Mouse (Mus musculus) thymus, adult 2 months (tissue): ENCODE measurements around the gene Zcchc4. TPM values are rescaled to one million over a fixed set of nuclear protein-coding genes. Genes with fewer than 3 reads are reported as not detected.

Experiments used
- DNase-seq: peaks from one replicate; pipeline ENCODE4 v3.0.0; 2021
- H3K27ac ChIP-seq: fragments of 200-500 bp; 2 replicates; pipeline ENCODE4 v1.5.1; 2012; ENCODE audit warnings: low read length, control low read depth; ENCODE audit not compliant: control insufficient read depth, insufficient read depth
- H3K27me3 ChIP-seq: fragments of 200-500 bp; 2 replicates; pipeline ENCODE4 v1.6.1; 2012; ENCODE audit warnings: mild to moderate bottlenecking, low read length, moderate library complexity, mixed read lengths; ENCODE audit not compliant: control insufficient read depth, insufficient read depth
- H3K36me3 ChIP-seq: fragments of 200-500 bp; 2 replicates; pipeline ENCODE4 v1.6.1; 2012; ENCODE audit warnings: mild to moderate bottlenecking, low read length, moderate library complexity; ENCODE audit not compliant: control insufficient read depth, insufficient read depth
- H3K4me1 ChIP-seq: fragments of 200-500 bp; replicated peaks from 2 replicates; pipeline ENCODE4 v1.6.1; 2012; ENCODE audit warnings: low read length; ENCODE audit not compliant: control insufficient read depth, insufficient read depth
- H3K4me3 ChIP-seq: fragments of 200-500 bp; 2 replicates; pipeline ENCODE4 v1.5.1; 2012; ENCODE audit warnings: mild to moderate bottlenecking, low read length, control low read depth, moderate library complexity; ENCODE audit not compliant: control insufficient read depth, insufficient read depth
- CTCF ChIP-seq: fragments of 200-500 bp; IDR thresholded peaks from 2 replicates; pipeline ENCODE4 v1.5.1; 2012; ENCODE audit warnings: mild to moderate bottlenecking, control low read depth, low read length, moderate library complexity, borderline replicate concordance; ENCODE audit not compliant: control insufficient read depth, poor library complexity, insufficient read depth; ENCODE audit errors: extremely low read depth
- POLR2A ChIP-seq: fragments of 200-500 bp; IDR thresholded peaks from 2 replicates; pipeline ENCODE4 v1.6.1; 2012; ENCODE audit warnings: mild to moderate bottlenecking, low read length, control low read depth, moderate library complexity; ENCODE audit not compliant: control insufficient read depth, poor library complexity, insufficient read depth; ENCODE audit errors: extremely low read depth
- WGBS: fragments of 180-500 bp; shearing (Covaris S2); methylation state at CpG from one replicate; pipeline ENCODE4 v1.1.7; 2018; 5-methylcytosine and 5-hydroxymethylcytosine counted together
- polyA plus RNA-seq: library from polyadenylated mRNA; depleted of rRNA; stranded (reverse); fragments of >200 nt; gene quantifications from 2 replicates; pipeline ENCODE4 v1.2.3, GENCODE M21; 2012

The Zcchc4 gene
- polyA plus RNA-seq, 1 experiment = 10.2 TPM

GRCm38 (mm10) chr5:52810446-52810845 lies 35.2 kb downstream of the Zcchc4 start:
- WGBS = 98% methylated on average over 6 of the region's 6 CpGs
- H3K27ac ChIP-seq = no peak overlapping the region
- peaks cover 5% of the 10 kb centered on the region; the same call in 1 of the 2 replicates for H3K36me3 ChIP-seq
- TF ChIP-seq POLR2A = no peak
- TF ChIP-seq CTCF = no peak
- H3K4me3 ChIP-seq = no peak overlapping the region
- no peaks in the 10 kb centered on the region for H3K27me3 ChIP-seq
- no peaks in the 10 kb centered on the region for H3K4me1 ChIP-seq
- DNase-seq = no peak

DNA sequence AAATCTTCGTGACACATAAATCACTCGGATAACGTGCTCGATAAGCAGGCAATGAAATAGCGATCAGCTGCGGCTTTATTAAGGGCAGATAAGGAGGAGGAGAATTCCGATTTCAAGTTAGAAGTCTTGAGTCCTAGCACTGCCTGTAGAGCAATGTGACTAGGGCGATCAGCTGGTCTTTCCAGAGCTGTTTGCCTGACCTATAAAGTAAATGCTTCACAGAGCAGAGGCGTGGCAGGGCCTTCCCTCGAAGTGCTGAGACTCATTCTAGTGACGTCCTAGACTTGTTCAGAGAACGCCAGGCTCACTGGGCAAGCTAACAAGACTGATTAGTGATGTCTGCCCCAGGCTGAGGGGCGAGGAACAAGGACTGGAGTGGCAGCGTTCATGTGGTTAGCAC lies 35.8 kb downstream of the Zcchc4 start:
- WGBS = 95% methylated on average over 14 of the region's 14 CpGs
- no peak for TF ChIP-seq POLR2A
- no peak for TF ChIP-seq CTCF
- peaks cover 5% of the 10 kb centered on the region; the same call in 1 of the 2 replicates for H3K36me3 ChIP-seq

DNA sequence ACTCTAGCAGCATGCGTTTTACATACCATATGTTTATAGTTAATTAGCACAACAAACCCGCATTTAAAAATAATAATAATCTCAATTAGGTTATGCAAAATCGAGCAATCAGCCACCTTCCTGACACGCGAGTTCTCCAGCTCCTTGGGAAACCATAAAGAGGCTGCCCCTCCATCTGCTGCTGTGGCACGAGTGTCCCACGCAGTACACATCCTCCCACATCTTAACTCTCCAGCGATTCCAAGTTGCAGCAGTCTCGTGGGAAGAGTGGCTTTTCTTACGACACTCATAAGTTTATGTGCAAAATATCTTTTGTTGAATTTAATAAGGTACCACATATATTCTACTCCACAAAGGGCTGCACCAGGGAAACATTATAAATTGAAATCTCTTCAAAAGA lies 37.2 kb downstream of the Zcchc4 start:
- no peaks in the 10 kb centered on the region for H3K4me1 ChIP-seq
- H3K36me3 ChIP-seq = no peaks in the 10 kb centered on the region; the same call in 1 of the 2 replicates
- H3K27me3 ChIP-seq = no peaks in the 10 kb centered on the region
- TF ChIP-seq POLR2A = no peak
- no peak for TF ChIP-seq CTCF
- H3K27ac ChIP-seq = no peak overlapping the region
- no peak for DNase-seq
- WGBS = 97% methylated on average over 10 of the region's 10 CpGs
- no peak overlapping the region for H3K4me3 ChIP-seq

More for the DNA sequence above, 35.8 kb downstream of the Zcchc4 start:
- Histone ChIP-seq H3K27ac (no peak overlapping the region), H3K4me1 (no peaks in the 10 kb centered on the region), H3K4me3 (no peak overlapping the region), H3K27me3 (no peaks in the 10 kb centered on the region)
- no peak for DNase-seq

- no peaks in the 10 kb centered on the region for H3K36me3 ChIP-seq
- no peaks in the 10 kb centered on the region for H3K4me1 ChIP-seq
- H3K27ac ChIP-seq = no peak overlapping the region
- no peak for DNase-seq
- WGBS = 97% methylated on average over 7 of the region's 7 CpGs
- H3K27me3 ChIP-seq = no peaks in the 10 kb centered on the region
- TF ChIP-seq CTCF (no peak), POLR2A (no peak)
- H3K4me3 ChIP-seq = no peak overlapping the region
Measured at GRCm38 (mm10) chr5:52813312-52813711, 38.1 kb downstream of the Zcchc4 start.

DNA sequence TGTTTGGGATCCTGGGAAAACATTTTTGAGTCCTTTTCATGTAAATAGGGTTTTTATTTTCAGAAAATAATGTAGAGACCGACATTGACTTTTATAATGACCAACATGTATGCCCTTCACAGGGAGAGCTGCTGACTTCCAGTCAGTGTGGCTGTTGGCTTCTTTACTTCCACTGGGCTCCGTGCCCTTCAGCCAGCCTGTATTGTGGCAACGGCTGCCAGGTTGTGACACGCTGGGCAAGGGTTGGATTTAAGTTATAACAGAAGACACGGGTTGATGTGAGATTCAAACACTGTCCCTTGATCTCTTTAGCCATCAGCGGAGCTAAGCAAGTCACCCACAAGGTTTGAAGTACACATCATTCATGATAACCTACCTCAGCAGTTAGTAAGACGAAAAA lies 43.5 kb downstream of the Zcchc4 start:
- Histone ChIP-seq H3K27ac (no peak overlapping the region), H3K4me3 (no peak overlapping the region), H3K36me3 (no peaks in the 10 kb centered on the region), H3K27me3 (no peaks in the 10 kb centered on the region), H3K4me1 (no peaks in the 10 kb centered on the region)
- no peak for DNase-seq
- 95% methylated on average over 7 of the region's 7 CpGs for WGBS
- TF ChIP-seq CTCF (no peak), POLR2A (no peak)

DNA sequence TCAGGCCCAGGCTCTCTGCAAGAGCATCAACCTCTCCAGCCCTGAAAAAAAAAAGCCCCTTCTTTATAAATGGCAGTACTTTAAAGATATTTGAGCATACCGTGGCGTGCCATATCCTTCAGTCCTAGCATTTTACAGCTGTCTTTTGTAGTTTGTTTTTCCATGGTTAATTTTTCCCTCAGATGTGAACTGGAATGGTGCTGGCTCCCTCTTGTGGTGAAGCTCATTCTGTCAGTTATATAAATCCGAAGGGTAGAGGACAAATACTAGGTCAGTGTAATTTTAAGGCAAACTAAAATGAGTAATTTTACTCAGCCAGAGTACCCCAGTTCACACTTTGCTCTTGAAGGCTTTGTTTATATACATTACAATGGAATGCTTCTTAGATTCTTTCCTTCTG lies 46.5 kb downstream of the Zcchc4 start:
- peak; percentile 14 for DNase-seq
- H3K36me3 ChIP-seq = no peaks in the 10 kb centered on the region
- no peak for TF ChIP-seq CTCF
- no peak for TF ChIP-seq POLR2A
- no peaks in the 10 kb centered on the region for H3K4me1 ChIP-seq
- H3K4me3 ChIP-seq = no peak overlapping the region
- no peaks in the 10 kb centered on the region for H3K27me3 ChIP-seq
- no peak overlapping the region for H3K27ac ChIP-seq
- WGBS = 75% methylated on average over 3 of the region's 3 CpGs

DNA sequence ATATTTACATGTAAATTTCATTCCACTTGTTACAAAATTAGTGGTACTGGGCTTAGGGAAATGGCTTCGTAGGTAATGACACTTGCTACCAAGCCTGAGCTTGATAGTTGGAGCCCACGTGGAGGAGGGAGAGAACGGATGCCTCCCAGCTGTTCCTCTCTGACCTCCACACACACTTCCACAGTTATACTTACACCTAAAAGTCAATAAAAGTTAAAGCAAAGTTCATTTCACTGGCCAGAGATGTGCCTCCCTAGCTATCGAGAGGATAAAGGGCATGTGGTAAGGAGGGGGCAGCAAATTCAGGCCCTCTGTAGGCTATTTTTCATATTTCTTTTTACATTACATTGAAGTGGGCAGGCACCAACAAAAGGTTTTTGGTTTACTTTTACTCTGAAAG lies 52.7 kb downstream of the Zcchc4 start:
- no peak for TF ChIP-seq POLR2A
- TF ChIP-seq CTCF = no peak
- no peaks in the 10 kb centered on the region for H3K27me3 ChIP-seq
- no peak for DNase-seq
- no peaks in the 10 kb centered on the region for H3K36me3 ChIP-seq
- peaks cover 2% of the 10 kb centered on the region; the same call in 1 of the 2 replicates for H3K4me1 ChIP-seq
- 97% methylated on average over 4 of the region's 4 CpGs for WGBS
- H3K4me3 ChIP-seq = no peak overlapping the region
- H3K27ac ChIP-seq = no peak overlapping the region
